Mouse (Mus musculus) forebrain, postnatal 0 days (tissue): Measurements from ENCODE around the gene A530032D15Rik. TPM values are rescaled to one million over a fixed set of nuclear protein-coding genes. Genes with fewer than 3 reads are reported as not detected.
"Not testable (repeated sequence)": the region's sequence is repeated elsewhere in the genome, so short reads cannot be mapped to it uniquely, and the experiment has no call there.

Source experiments
- ATAC-seq: fragments of 200-750 bp; cut with Nextera tagmentation; 2 replicates; pipeline ENCODE4 v1.8.0; 2017; ENCODE audit warnings: mild to moderate bottlenecking, moderate library complexity
- DNase-seq: peaks from one replicate; pipeline ENCODE4 v3.0.0-alpha.2; 2015
- H3K27ac ChIP-seq: fragments of 300-500 bp; sonication (generic); 2 replicates; pipeline ENCODE4 v1.5.1; 2014; ENCODE audit warnings: low read depth, mild to moderate bottlenecking, antibody characterized with exemption, low read length, moderate library complexity, mixed read lengths
- H3K27me3 ChIP-seq: fragments of 300-500 bp; sonication (generic); 2 replicates; pipeline ENCODE4 v1.6.1; 2014; ENCODE audit warnings: mild to moderate bottlenecking, low read length, mixed read lengths; ENCODE audit not compliant: insufficient read depth
- H3K36me3 ChIP-seq: fragments of 300-500 bp; sonication (generic); 2 replicates; pipeline ENCODE4 v1.6.1; 2014; ENCODE audit warnings: mild to moderate bottlenecking, moderate library complexity; ENCODE audit not compliant: insufficient read depth
- H3K4me1 ChIP-seq: fragments of 300-500 bp; sonication (generic); 2 replicates; pipeline ENCODE4 v1.6.1; 2014; ENCODE audit warnings: antibody characterized with exemption; ENCODE audit not compliant: insufficient read depth
- H3K4me2 ChIP-seq: fragments of 300-500 bp; sonication (generic); 2 replicates; pipeline ENCODE4 v1.6.1; 2014; ENCODE audit warnings: low read depth, mild to moderate bottlenecking, moderate library complexity
- H3K4me3 ChIP-seq: fragments of 300-500 bp; sonication (generic); 2 replicates; pipeline ENCODE4 v1.5.1; 2014; ENCODE audit warnings: low read depth, low read length, mixed read lengths
- H3K9ac ChIP-seq: fragments of 300-500 bp; sonication (generic); 2 replicates; pipeline ENCODE4 v1.6.1; 2014; ENCODE audit warnings: mild to moderate bottlenecking
- H3K9me3 ChIP-seq: fragments of 300-500 bp; sonication (generic); 2 replicates; pipeline ENCODE4 v1.6.1; 2016; ENCODE audit warnings: low read length
- WGBS: fragments of 180-500 bp; shearing (Covaris S2); extraction: QIAGEN DNeasy Blood & Tissue Kit; methylation state at CpG from one replicate; pipeline ENCODE4 v1.1.7; 2014; 5-methylcytosine and 5-hydroxymethylcytosine counted together
- polyA plus RNA-seq: library from polyadenylated mRNA; unstranded; fragments of >200 nt; fragmentation: Nextera tagmentation; extraction: Ambion mirVana; gene quantifications from 2 replicates; pipeline ENCODE4 v1.2.1, GENCODE M21; 2015
- total RNA-seq: library from RNA; depleted of rRNA; stranded (reverse); fragments of >200 nt; gene quantifications from 2 replicates; pipeline ENCODE4 v1.2.3, GENCODE M21; 2014

The A530032D15Rik gene
- total and polyA plus RNA-seq, 2 experiments from 2014 or later = not detected

- WGBS = 70% methylated on average over 9 of the region's 10 CpGs
- not testable (repeated sequence) for H3K4me3 ChIP-seq, H3K27me3 ChIP-seq, H3K9me3 ChIP-seq, H3K4me1 ChIP-seq, H3K9ac ChIP-seq, H3K27ac ChIP-seq, H3K36me3 ChIP-seq, DNase-seq, H3K4me2 ChIP-seq, ATAC-seq
Observed at GRCm38 (mm10) chr1:85111572-85111971, 1.9 kb upstream of the A530032D15Rik start.

DNA sequence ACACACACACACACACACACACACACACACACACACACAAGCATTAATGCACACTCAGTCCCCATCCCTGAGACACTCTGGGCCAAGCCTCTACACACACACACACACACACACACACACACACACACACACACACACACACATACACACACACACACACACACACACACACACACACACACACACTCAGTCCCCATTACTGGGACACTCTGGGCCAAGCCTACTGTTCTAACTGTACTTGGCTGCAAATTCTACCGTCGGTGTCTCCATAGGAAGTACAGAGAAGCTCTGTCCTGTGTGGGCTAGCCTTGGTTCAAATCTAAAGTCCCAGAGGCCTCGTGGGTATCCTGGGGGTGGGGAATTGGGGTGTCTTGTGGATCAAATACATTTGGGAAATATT is 1.2 kb upstream of the A530032D15Rik start:
- H3K4me1 ChIP-seq, H3K27me3 ChIP-seq, H3K27ac ChIP-seq, H3K4me2 ChIP-seq, H3K36me3 ChIP-seq, H3K4me3 ChIP-seq, ATAC-seq, DNase-seq, H3K9me3 ChIP-seq, H3K9ac ChIP-seq: not testable (repeated sequence)
- 84% methylated on average over 2 of the region's 3 CpGs for WGBS

DNA sequence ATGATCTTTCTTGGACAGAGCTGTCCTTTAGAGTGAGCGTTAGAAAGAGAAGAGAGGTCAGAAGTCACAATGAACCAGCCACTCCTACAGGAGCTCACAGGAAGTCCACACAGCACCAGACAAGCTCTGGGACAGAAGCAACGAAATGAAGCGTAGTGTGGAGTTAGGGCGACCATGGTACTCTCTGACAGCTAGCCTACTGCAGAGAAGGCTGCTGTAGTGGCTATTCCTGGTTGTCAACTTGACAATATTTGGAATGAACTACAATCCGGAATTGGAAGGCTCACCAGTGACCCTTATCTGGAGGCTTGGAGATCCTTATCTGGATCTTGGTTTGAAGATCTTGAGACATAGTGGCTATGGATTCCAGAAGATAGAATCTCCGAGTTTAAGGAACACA is 3.6 kb downstream of the A530032D15Rik start:
- not testable (repeated sequence) for H3K9ac ChIP-seq, H3K27me3 ChIP-seq, H3K9me3 ChIP-seq, H3K4me1 ChIP-seq, H3K27ac ChIP-seq, H3K4me3 ChIP-seq, ATAC-seq, DNase-seq, H3K4me2 ChIP-seq, H3K36me3 ChIP-seq
- 74% methylated on average over 5 of the region's 6 CpGs for WGBS

DNA sequence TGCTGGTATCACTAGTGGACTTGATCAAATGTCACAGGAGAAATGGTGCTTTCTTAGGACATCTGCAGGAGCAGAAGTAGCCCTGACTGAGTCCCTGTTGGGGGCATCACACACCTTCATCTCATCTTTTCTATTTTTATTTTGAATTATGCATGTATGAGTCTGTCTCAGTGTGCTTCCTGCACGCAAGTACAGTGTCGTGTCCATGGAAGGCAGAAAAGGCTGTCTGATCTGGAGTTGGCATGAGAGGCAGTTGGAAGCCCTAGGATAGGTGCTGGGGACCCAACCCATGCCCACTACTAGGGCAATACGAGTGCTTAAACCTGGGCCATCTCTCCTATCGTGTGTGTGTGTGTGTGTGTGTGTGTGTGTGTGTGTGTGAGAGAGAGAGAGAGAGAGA is 4.3 kb downstream of the A530032D15Rik start:
- WGBS = 80% methylated on average over 4 of the region's 4 CpGs
- not testable (repeated sequence) for H3K4me1 ChIP-seq, H3K4me2 ChIP-seq, H3K36me3 ChIP-seq, H3K27me3 ChIP-seq, DNase-seq, H3K4me3 ChIP-seq, H3K27ac ChIP-seq, H3K9me3 ChIP-seq, ATAC-seq, H3K9ac ChIP-seq

- not testable (repeated sequence) for H3K4me1 ChIP-seq, H3K4me3 ChIP-seq, H3K9me3 ChIP-seq, ATAC-seq, H3K4me2 ChIP-seq, H3K27ac ChIP-seq, H3K27me3 ChIP-seq, H3K9ac ChIP-seq, H3K36me3 ChIP-seq, DNase-seq
- WGBS = 89% methylated on average over 4 of the region's 4 CpGs
Observed at GRCm38 (mm10) chr1:85101754-85102153, 7.9 kb downstream of the A530032D15Rik start.

GRCm38 (mm10) chr1:85099864-85100263 is 9.8 kb downstream of the A530032D15Rik start, which contains the start of gene Gm10553:
TSS of gene Gm10553 (plus strand) at chr1:85100164.
- H3K4me2 ChIP-seq, H3K4me1 ChIP-seq, ATAC-seq, H3K9ac ChIP-seq, H3K27me3 ChIP-seq, H3K27ac ChIP-seq, H3K9me3 ChIP-seq, DNase-seq, H3K4me3 ChIP-seq, H3K36me3 ChIP-seq: not testable (repeated sequence)
- WGBS = 70% methylated on average over 1 of the region's 1 CpGs

- not testable (repeated sequence) for H3K36me3 ChIP-seq, H3K9ac ChIP-seq, H3K27me3 ChIP-seq, H3K4me1 ChIP-seq, H3K4me2 ChIP-seq, ATAC-seq, DNase-seq, H3K27ac ChIP-seq, H3K4me3 ChIP-seq, H3K9me3 ChIP-seq
- 78% methylated on average over 6 of the region's 7 CpGs for WGBS
Observed at GRCm38 (mm10) chr1:85099081-85099480, 10.6 kb downstream of the A530032D15Rik start.

DNA sequence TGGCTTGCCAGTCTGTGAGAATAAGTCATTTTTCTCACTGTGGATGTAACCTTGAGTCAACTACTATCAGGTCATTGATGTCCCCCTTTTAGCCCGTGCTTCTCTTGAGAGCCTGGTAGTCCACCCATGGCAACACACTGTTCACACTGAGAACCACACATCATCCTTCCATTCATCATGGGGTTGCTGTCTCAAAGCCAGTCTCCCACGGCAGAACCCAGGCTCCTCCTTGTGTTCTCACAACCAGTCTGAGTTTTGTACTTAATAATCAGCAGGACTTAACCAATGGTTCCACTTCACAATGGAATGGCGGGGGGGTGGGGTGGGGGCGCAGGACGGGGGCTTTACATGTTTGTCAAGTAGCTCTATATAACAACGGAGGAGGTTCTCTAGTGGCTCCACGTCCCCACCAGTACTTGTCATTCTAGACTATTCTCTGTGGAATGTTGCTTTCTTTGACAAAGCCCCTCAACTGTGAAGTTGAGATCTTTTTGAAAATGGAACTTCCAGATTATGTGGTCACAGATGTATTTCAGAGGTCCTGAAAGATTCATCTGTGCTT is 16.6 kb downstream of the A530032D15Rik start:
- not testable (repeated sequence) for DNase-seq, ATAC-seq, H3K36me3 ChIP-seq, H3K4me2 ChIP-seq, H3K9ac ChIP-seq, H3K9me3 ChIP-seq, H3K4me1 ChIP-seq, H3K4me3 ChIP-seq, H3K27ac ChIP-seq, H3K27me3 ChIP-seq
- 84% methylated on average over 6 of the region's 7 CpGs for WGBS

DNA sequence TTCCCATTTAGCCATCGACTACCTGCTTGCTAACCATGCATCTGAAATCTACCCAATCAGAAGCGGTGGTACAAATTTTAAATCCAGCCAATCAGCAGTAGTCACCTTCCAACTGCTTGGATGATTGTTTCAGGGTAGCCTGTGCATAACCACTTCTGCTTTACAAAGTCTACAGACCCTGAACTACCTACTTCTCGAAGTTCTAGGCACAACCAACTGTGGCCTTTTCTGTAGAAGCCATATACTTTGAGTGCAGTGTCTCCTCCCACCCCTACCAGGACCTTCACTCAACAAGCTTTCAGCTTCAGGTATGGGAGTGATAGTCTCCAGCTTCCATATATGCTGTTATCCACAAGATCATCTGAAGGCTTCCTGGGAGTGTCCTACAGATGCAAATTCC is 17.5 kb downstream of the A530032D15Rik start:
- H3K9ac ChIP-seq, H3K27ac ChIP-seq, H3K4me1 ChIP-seq, H3K9me3 ChIP-seq, ATAC-seq, H3K4me3 ChIP-seq, H3K27me3 ChIP-seq, DNase-seq, H3K36me3 ChIP-seq, H3K4me2 ChIP-seq: not testable (repeated sequence)
- WGBS = 41% methylated on average over 1 of the region's 3 CpGs

DNA sequence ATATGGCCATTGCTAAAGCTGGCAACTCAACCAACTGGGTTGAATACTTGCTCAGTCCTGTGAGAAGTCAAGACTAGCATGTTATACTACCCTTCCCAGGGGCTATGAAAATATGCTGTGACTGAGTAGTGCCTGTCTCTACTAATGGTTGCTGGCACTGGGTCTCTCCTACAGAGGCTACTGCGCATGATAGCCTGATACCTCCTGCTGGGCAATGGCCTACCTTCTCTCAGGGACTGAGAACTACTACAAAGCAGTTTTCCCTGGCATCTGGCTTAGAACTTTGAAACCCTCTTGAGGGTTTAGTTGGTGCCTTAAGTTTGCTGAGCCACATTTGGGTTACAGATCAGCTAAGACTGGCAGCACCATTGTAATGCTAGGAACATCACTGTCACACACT is 23.4 kb downstream of the A530032D15Rik start:
- not testable (repeated sequence) for DNase-seq, H3K4me1 ChIP-seq, H3K4me3 ChIP-seq, H3K27ac ChIP-seq, H3K9ac ChIP-seq, H3K9me3 ChIP-seq, H3K36me3 ChIP-seq, ATAC-seq, H3K4me2 ChIP-seq, H3K27me3 ChIP-seq
- WGBS = 67% methylated on average over 1 of the region's 1 CpGs

DNA sequence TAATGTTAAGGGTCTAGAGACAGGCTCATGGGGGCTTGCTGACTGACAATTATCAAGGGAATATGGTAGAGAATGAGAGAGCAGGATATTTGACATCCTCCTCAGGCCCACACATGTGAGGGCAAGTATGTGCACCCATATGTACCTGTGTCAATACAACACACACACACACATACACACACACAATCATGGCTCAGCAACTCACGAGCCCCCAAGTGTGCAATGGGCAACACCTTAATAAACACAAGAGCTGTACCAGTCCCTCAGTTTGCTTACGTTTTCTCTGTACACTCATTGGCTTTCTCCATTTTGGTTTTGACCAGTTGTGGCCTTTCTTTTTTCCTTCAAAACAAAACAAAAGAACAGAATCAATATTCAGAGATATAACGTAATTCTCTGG is 24.9 kb downstream of the A530032D15Rik start:
- 53% methylated on average over 3 of the region's 3 CpGs for WGBS
- H3K4me3 ChIP-seq, ATAC-seq, H3K27ac ChIP-seq, H3K4me2 ChIP-seq, H3K9me3 ChIP-seq, DNase-seq, H3K36me3 ChIP-seq, H3K27me3 ChIP-seq, H3K9ac ChIP-seq, H3K4me1 ChIP-seq: not testable (repeated sequence)
